Mouse (Mus musculus) cortical plate, adult 2 months (tissue): ENCODE measurements around the gene Colgalt1. TPM values are rescaled to one million over a fixed set of nuclear protein-coding genes. Genes with fewer than 3 reads are reported as not detected.
A peak's percentile ranks its signal among the peaks of the same experiment; 100 is the strongest.

ENCODE experiments used
- H3K27ac ChIP-seq: fragments of 200-500 bp; 2 replicates; pipeline ENCODE4 v1.5.1; 2012; ENCODE audit warnings: low read length, control low read depth, inconsistent platforms; ENCODE audit not compliant: insufficient read depth
- H3K4me1 ChIP-seq: fragments of 200-500 bp; 2 replicates; pipeline ENCODE4 v1.6.1; 2011; ENCODE audit warnings: low read length; ENCODE audit not compliant: control insufficient read depth, insufficient read depth
- H3K4me3 ChIP-seq: fragments of 200-500 bp; 2 replicates; pipeline ENCODE4 v1.5.1; 2011; ENCODE audit warnings: mild to moderate bottlenecking, low read length, control low read depth; ENCODE audit not compliant: insufficient read depth
- CTCF ChIP-seq: fragments of 200-500 bp; IDR thresholded peaks from 2 replicates; pipeline ENCODE4 v1.5.1; 2011; ENCODE audit warnings: mild to moderate bottlenecking, control low read depth, low read length; ENCODE audit not compliant: insufficient read depth; ENCODE audit errors: extremely low read depth
- POLR2A ChIP-seq: fragments of 200-500 bp; IDR thresholded peaks from 2 replicates; pipeline ENCODE4 v1.6.1; 2011; ENCODE audit warnings: mild to moderate bottlenecking, low read length, control low read depth; ENCODE audit not compliant: insufficient read depth; ENCODE audit errors: extremely low read depth
- polyA plus RNA-seq: library from polyadenylated mRNA; depleted of rRNA; stranded (reverse); fragments of >200 nt; gene quantifications from 2 replicates; pipeline ENCODE4 v1.2.3, GENCODE M21; 2012; rRNA removed

The Colgalt1 gene
- polyA plus RNA-seq = 100 and 104 TPM in 2 replicates

- TF ChIP-seq POLR2A (peak; percentile 42), CTCF (no peak)
- H3K4me1 ChIP-seq = peaks cover 5% of the 10 kb centered on the region
- peak within 1 kb of the TSS; percentile 72 for H3K4me3 ChIP-seq
- peak within 1 kb of the TSS; percentile 41 for H3K27ac ChIP-seq
These were observed at the start of gene Colgalt1 for GRCm38 (mm10) chr8:71610822-71611651. TSS of gene Colgalt1 (plus strand) at chr8:71610998.

GRCm38 (mm10) chr8:71561401-71561800, 49.4 kb upstream of the Colgalt1 start:
- TF ChIP-seq POLR2A (no peak), CTCF (peak; percentile 97)
- H3K27ac ChIP-seq = no peak overlapping the region
- H3K4me1 ChIP-seq = no peaks in the 10 kb centered on the region
- H3K4me3 ChIP-seq = no peak overlapping the region

DNA sequence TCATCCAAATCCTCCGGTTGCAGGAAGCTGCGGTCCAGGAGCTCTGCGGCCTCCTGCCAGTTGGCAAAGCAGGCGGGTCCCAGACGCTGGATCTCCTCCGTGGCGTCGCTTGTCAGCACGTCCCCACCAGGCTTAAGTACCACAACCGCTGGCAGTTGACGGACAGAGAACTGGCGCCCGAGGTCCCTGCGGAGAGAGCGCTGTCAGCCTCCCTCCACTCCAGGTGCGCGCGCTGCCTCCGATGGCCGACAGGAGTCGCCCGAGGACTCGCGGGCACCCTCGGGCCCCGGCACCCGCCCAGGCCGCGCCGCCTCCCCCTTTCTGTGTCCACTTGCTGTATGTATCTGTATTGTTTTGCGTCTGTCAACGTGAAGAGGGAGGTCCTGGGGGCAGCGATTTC, 48.0 kb upstream of the Colgalt1 start:
- Histone ChIP-seq H3K4me1 (no peaks in the 10 kb centered on the region), H3K4me3 (no peak overlapping the region), H3K27ac (no peak overlapping the region)
- no peak for TF ChIP-seq POLR2A
- TF ChIP-seq CTCF = peak; percentile 44

GRCm38 (mm10) chr8:71563992-71564391, 46.8 kb upstream of the Colgalt1 start:
- H3K27ac ChIP-seq = no peak overlapping the region
- no peaks in the 10 kb centered on the region; the same call in 1 of the 2 replicates for H3K4me1 ChIP-seq
- no peak for TF ChIP-seq CTCF
- TF ChIP-seq POLR2A = no peak
- H3K4me3 ChIP-seq = no peak overlapping the region

DNA sequence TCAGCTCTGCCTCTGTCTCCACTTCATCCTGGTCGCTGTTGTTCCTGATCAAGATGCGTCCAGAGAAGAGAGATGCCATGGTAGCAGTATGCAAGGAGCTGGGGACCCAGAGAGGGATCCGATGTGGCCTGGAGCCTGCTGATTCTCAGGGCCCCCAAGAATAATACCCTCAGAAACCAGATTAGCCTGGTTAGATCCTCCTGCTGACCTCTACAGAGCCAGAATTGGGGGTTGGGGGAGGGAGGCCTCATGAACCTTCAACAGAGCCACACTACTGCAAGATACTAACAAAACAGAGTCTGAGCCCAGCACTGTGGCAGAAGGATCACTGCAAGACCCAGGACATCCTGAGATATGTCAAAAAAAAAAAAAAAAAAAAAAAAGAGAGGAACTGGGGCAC, 44.3 kb upstream of the Colgalt1 start, which contains the start of gene Nxnl1:
Nxnl1 (minus strand) TSS at position 101 of the 400 bp plus-strand sequence.
- Histone ChIP-seq H3K4me3 (no peak within 1 kb of the TSS), H3K4me1 (peaks cover 2% of the 10 kb centered on the region; the same call in 1 of the 2 replicates), H3K27ac (no peak within 1 kb of the TSS)
- no peak for TF ChIP-seq CTCF
- no peak for TF ChIP-seq POLR2A

DNA sequence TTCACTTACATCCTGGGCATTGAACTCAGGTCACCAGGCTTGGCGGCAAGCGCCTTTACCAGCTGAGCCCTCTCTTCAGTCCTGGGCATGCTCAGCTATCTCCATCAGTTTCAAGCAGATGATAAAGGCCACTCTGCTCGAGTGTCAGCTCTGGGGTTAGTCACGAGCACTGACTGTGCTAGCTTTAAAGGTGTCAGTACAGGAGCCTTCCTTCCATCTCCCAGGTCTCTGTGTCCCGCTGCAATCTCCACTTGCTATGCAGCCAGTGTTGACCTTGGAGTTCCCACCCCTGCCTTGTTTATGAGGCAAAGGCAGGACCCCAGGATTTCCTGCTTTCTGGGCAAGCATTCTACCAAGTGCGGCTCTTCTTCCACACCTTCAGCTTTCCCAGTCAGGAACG, 43.2 kb upstream of the Colgalt1 start:
- H3K27ac ChIP-seq = no peak overlapping the region
- H3K4me3 ChIP-seq = no peak overlapping the region

DNA sequence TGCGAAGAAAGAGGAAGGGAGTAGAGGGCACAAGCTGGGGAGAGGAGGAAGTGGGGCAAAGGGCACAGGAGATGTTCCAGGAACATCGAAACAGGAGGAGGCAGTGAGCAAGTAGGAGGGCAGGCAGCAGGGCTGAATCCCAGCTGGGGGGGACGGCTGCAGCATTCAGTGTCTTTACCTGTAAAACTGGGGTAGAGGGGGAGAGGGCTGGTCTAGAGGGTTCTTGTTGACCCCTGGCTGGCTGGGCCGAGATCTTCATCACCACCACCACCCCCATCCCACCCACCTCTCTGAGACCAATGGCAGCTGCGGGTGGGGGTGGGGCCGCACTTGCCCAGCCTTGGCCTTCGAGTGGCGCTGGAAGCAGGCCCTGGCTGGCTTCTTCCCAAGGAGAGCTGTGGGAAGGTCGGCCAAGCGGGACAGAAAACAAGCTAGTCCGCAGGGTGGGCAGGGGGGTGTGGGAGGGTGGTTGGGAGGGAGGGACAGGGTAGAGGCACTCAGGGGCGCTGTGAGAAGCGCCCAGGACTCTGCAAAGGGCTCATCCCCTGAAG, 42.3 kb upstream of the Colgalt1 start, which contains the start of gene Slc27a1:
Slc27a1 (plus strand) TSS at position 496 of the 551 bp plus-strand sequence.
- TF ChIP-seq POLR2A (peak; percentile 35; the same call in 1 of the 2 replicates), CTCF (no peak)

More for the DNA sequence above, 43.2 kb upstream of the Colgalt1 start:
- TF ChIP-seq CTCF (no peak), POLR2A (no peak)
- peaks cover 4% of the 10 kb centered on the region; the same call in 1 of the 2 replicates for H3K4me1 ChIP-seq

GRCm38 (mm10) chr8:71568941-71569340, 41.9 kb upstream of the Colgalt1 start:
- H3K4me1 ChIP-seq = peaks cover 5% of the 10 kb centered on the region; the same call in 1 of the 2 replicates
- peak overlapping the region; percentile 58 for H3K4me3 ChIP-seq
- H3K27ac ChIP-seq = peak overlapping the region; percentile 47
- TF ChIP-seq CTCF = no peak
- TF ChIP-seq POLR2A = no peak

More for the DNA sequence above, 42.3 kb upstream of the Colgalt1 start, which contains the start of gene Slc27a1:
- Histone ChIP-seq H3K27ac (peak within 1 kb of the TSS; percentile 47), H3K4me3 (peak within 1 kb of the TSS; percentile 58), H3K4me1 (peaks cover 5% of the 10 kb centered on the region; the same call in 1 of the 2 replicates)
